Mouse (Mus musculus) myocyte (in vitro differentiated cells): ENCODE results near the gene Carns1. TPM values are rescaled to one million over a fixed set of nuclear protein-coding genes. Genes with fewer than 3 reads are reported as not detected.
A peak's percentile ranks its signal among the peaks of the same experiment; 100 is the strongest.

Source experiments
- H3K27me3 ChIP-seq: one replicate; pipeline ENCODE4 v1.6.1; 2011; ENCODE audit not compliant: control insufficient read depth, insufficient read depth, insufficient read length
- H3K36me3 ChIP-seq: one replicate; pipeline ENCODE4 v1.6.1; 2011; ENCODE audit not compliant: control insufficient read depth, insufficient read depth
- H3K4me2 ChIP-seq: one replicate; pipeline ENCODE4 v1.6.1; 2011; ENCODE audit warnings: low read depth, control low read depth
- H3K4me3 ChIP-seq: one replicate; pipeline ENCODE4 v1.5.1; 2011; ENCODE audit warnings: mild to moderate bottlenecking, control low read depth, moderate library complexity
- H3K79me2 ChIP-seq: one replicate; pipeline ENCODE4 v1.6.1; 2011; ENCODE audit not compliant: control insufficient read depth, insufficient read depth
- H3ac ChIP-seq: one replicate; pipeline ENCODE4 v1.6.1; 2011; ENCODE audit not compliant: control insufficient read depth, insufficient read length
- CEBPB ChIP-seq: IDR thresholded peaks from 2 replicates; pipeline ENCODE4 v1.6.1; 2011; ENCODE audit warnings: mild to moderate bottlenecking, moderate library complexity; ENCODE audit not compliant: poor library complexity, insufficient read depth, severe bottlenecking
- E2F4 ChIP-seq: IDR thresholded peaks from one replicate; pipeline ENCODE4 v1.6.1; 2011; ENCODE audit warnings: mild to moderate bottlenecking, control low read depth, moderate library complexity; ENCODE audit not compliant: insufficient read depth
- MAX ChIP-seq: IDR thresholded peaks from one replicate; pipeline ENCODE4 v1.6.1; 2011; ENCODE audit warnings: low read depth, mild to moderate bottlenecking, control low read depth
- MYOD1 ChIP-seq, 3 experiments: IDR thresholded peaks; one replicate each; pipeline ENCODE4 v1.6.1; 2011; ENCODE audit warnings: control low read depth in 2 of 3, low read depth in 2 of 3, mild to moderate bottlenecking in 2 of 3, moderate library complexity in 1 of 3; ENCODE audit not compliant: insufficient read length in 2 of 3, control insufficient read depth in 1 of 3
- MYOG ChIP-seq, 3 experiments: IDR thresholded peaks; one replicate each; pipeline ENCODE4 v1.6.1; 2011; ENCODE audit warnings: control low read depth in 2 of 3, low read depth in 2 of 3, mild to moderate bottlenecking in 2 of 3; ENCODE audit not compliant: insufficient read length in 2 of 3, control insufficient read depth in 1 of 3, insufficient read depth in 1 of 3
- POLR2A ChIP-seq: IDR thresholded peaks from one replicate; pipeline ENCODE4 v1.6.1; 2011; ENCODE audit warnings: low read depth, mild to moderate bottlenecking, control low read depth, moderate library complexity; ENCODE audit not compliant: insufficient read length
- POLR2AphosphoS2 ChIP-seq: IDR thresholded peaks from one replicate; pipeline ENCODE4 v1.6.1; 2011; ENCODE audit warnings: low read depth, control low read depth; ENCODE audit not compliant: insufficient read length
- REST ChIP-seq: IDR thresholded peaks from one replicate; pipeline ENCODE4 v1.6.1; 2011; ENCODE audit warnings: mild to moderate bottlenecking, control low read depth, moderate library complexity; ENCODE audit not compliant: insufficient read depth, insufficient read length
- SRF ChIP-seq: IDR thresholded peaks from one replicate; pipeline ENCODE4 v1.6.1; 2011; ENCODE audit warnings: low read depth; ENCODE audit not compliant: control insufficient read depth, insufficient read length
- TCF12 ChIP-seq: IDR thresholded peaks from one replicate; pipeline ENCODE4 v1.6.1; 2011; ENCODE audit warnings: mild to moderate bottlenecking, control low read depth; ENCODE audit not compliant: poor library complexity, insufficient read depth, severe bottlenecking
- TCF3 ChIP-seq: IDR thresholded peaks from one replicate; pipeline ENCODE4 v1.6.1; 2011; ENCODE audit warnings: low read depth, control low read depth; ENCODE audit not compliant: insufficient read length
- USF1 ChIP-seq: IDR thresholded peaks from one replicate; pipeline ENCODE4 v1.6.1; 2011; ENCODE audit warnings: low read depth, mild to moderate bottlenecking, control low read depth, moderate library complexity
- polyA plus RNA-seq: library from polyadenylated mRNA; unstranded; fragments of >200 nt; fragmentation: generic; extraction: Trizol; gene quantifications from one replicate; pipeline ENCODE4 v1.2.1, GENCODE M21; 2012; ENCODE audit warnings: missing spikeins

The Carns1 gene
- polyA plus RNA-seq, 1 experiment = 8.2 TPM

- TF ChIP-seq MYOD1 (IDR thresholded peaks at IDR 0.05; ENCODE audit: control insufficient read depth in 1 of 3, insufficient read length in 2 of 3, low read depth in 2 of 3) (peak in 2 of 3 experiments; percentile 35 to 70), SRF (peak; percentile 27), MYOG (IDR thresholded peaks at IDR 0.05; ENCODE audit: control insufficient read depth in 1 of 3, insufficient read depth in 1 of 3, insufficient read length in 2 of 3, low read depth in 2 of 3) (peak in 1 of 3 experiments; percentile 59), MAX (peak; percentile 96), POLR2A (peak; percentile 56), POLR2AphosphoS2 (peak; percentile 74), E2F4 (no peak), CEBPB (no peak), REST (no peak)
- H3K36me3 ChIP-seq = peaks cover 12% of the 10 kb centered on the region
- no peaks in the 10 kb centered on the region for H3K27me3 ChIP-seq
- H3ac ChIP-seq = peak overlapping the region; percentile 16
- peak overlapping the region; percentile 78 for H3K4me2 ChIP-seq
- peak overlapping the region; percentile 33 for H3K4me3 ChIP-seq
- H3K79me2 ChIP-seq = peaks cover 20% of the 10 kb centered on the region
These were observed 54.0 kb downstream of the Carns1 start for GRCm38 (mm10) chr19:4121097-4121805.

GRCm38 (mm10) chr19:4120496-4120895 is 54.8 kb downstream of the Carns1 start:
- Histone ChIP-seq H3K4me3 (peak overlapping the region; percentile 33), H3ac (peak overlapping the region; percentile 16), H3K4me2 (peak overlapping the region; percentile 78), H3K79me2 (peaks cover 16% of the 10 kb centered on the region), H3K36me3 (peaks cover 14% of the 10 kb centered on the region), H3K27me3 (no peaks in the 10 kb centered on the region)
- TF ChIP-seq POLR2AphosphoS2 = no peak
- no peak for TF ChIP-seq TCF12
- TF ChIP-seq CEBPB = no peak
- no peak for TF ChIP-seq POLR2A
- no peak for TF ChIP-seq USF1

DNA sequence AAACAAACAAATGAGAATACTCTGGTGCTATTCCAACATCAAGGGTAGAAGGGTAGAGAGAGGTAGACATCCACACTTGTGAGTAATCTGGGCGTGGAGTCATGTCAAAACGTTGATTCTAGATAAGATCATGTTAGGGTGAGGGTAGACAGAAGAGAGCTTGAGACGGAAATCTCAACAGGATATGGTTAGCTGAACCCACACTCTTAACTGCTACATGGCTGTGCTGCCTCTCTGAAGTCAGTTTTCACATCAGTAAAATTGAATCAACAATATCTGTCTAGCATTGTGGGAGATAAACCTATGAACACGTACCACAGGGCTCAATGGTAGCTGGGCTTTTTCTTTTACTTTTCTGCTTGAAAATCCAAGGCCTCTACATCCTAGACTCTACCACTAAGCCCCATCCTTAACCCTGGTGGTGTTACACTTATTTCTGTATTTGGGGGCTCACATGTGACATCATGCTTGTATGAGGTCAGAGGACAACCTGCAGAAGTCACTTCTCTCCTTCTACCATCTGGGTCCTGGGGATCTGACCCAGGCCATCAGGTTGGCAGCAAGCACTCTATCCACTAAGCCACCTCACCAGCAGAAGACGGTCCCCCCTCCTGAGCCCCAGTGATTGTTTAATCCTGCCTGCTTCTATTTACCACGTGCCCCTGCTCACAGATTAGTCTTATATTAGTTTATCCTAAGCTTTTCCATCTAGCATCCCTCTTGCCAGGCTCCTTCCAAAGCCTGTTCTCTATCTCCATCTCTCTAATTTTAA is 55.4 kb downstream of the Carns1 start:
- H3K79me2 ChIP-seq = peaks cover 16% of the 10 kb centered on the region
- no peaks in the 10 kb centered on the region for H3K27me3 ChIP-seq
- H3ac ChIP-seq = no peak overlapping the region
- H3K4me2 ChIP-seq = peak overlapping the region; percentile 78
- H3K36me3 ChIP-seq = peaks cover 16% of the 10 kb centered on the region
- no peak for TF ChIP-seq MYOD1 (IDR thresholded peaks at IDR 0.05; ENCODE audit: control insufficient read depth in 1 of 3, insufficient read length in 2 of 3, low read depth in 2 of 3)
- no peak for TF ChIP-seq POLR2AphosphoS2
- no peak for TF ChIP-seq TCF12
- TF ChIP-seq REST = no peak
- no peak for TF ChIP-seq E2F4
- no peak for TF ChIP-seq SRF
- no peak for TF ChIP-seq USF1
- TF ChIP-seq TCF3 = no peak
- TF ChIP-seq MYOG (IDR thresholded peaks at IDR 0.05; ENCODE audit: control insufficient read depth in 1 of 3, insufficient read depth in 1 of 3, insufficient read length in 2 of 3, low read depth in 2 of 3) = no peak
- TF ChIP-seq POLR2A = no peak
- no peak for TF ChIP-seq CEBPB
- no peak for TF ChIP-seq MAX
- peak overlapping the region; percentile 33 for H3K4me3 ChIP-seq

- Histone ChIP-seq H3K27me3 (no peaks in the 10 kb centered on the region), H3K4me3 (no peak overlapping the region), H3K4me2 (no peak overlapping the region), H3ac (no peak overlapping the region), H3K36me3 (peaks cover 18% of the 10 kb centered on the region), H3K79me2 (peaks cover 16% of the 10 kb centered on the region)
- TF ChIP-seq MAX = no peak
- no peak for TF ChIP-seq MYOG (IDR thresholded peaks at IDR 0.05; ENCODE audit: control insufficient read depth in 1 of 3, insufficient read depth in 1 of 3, insufficient read length in 2 of 3, low read depth in 2 of 3)
- no peak for TF ChIP-seq SRF
- TF ChIP-seq POLR2A = no peak
- TF ChIP-seq MYOD1 (IDR thresholded peaks at IDR 0.05; ENCODE audit: control insufficient read depth in 1 of 3, insufficient read length in 2 of 3, low read depth in 2 of 3) = no peak
- no peak for TF ChIP-seq TCF3
- no peak for TF ChIP-seq REST
These were observed 56.9 kb downstream of the Carns1 start for GRCm38 (mm10) chr19:4118350-4118749.

DNA sequence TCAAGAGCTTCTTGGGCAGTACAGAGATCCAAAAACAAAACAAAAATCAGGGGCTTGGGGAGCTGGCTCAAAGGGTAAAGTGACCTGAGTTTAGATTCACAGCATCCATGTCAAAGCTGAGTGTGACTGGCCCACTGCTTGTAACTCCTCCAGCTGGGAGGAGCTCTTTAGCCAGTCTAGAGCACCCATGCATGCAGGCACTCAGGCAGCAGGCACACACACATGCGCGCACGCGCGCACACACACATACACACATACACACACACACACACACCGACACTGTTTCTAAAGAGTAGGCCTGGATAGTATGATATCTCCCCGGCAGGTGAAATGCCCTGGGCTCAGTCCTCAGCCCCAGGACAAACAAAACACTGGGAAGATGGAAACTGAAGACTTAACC is 58.3 kb downstream of the Carns1 start:
- no peak overlapping the region for H3K4me2 ChIP-seq
- no peak overlapping the region for H3K4me3 ChIP-seq
- no peaks in the 10 kb centered on the region for H3K27me3 ChIP-seq
- H3K36me3 ChIP-seq = peaks cover 18% of the 10 kb centered on the region
- no peak for TF ChIP-seq TCF3
- no peak for TF ChIP-seq TCF12
- no peak overlapping the region for H3ac ChIP-seq
- H3K79me2 ChIP-seq = peaks cover 16% of the 10 kb centered on the region
